Mouse (Mus musculus): ENCODE measurements around the gene Slc38a8. TPM values are rescaled to one million over a fixed set of nuclear protein-coding genes. Genes with fewer than 3 reads are reported as not detected.
A peak's percentile ranks its signal among the peaks of the same experiment; 100 is the strongest.

Slc38a8 gene
- total RNA-seq, 2 experiments from 2014 or later: not detected

- ATAC-seq (replicated peaks; ENCODE audit: poor library complexity, severe bottlenecking): no peak
Observed at GRCm38 (mm10) chr8:119439893-119440249, 61.6 kb downstream of the Slc38a8 start.

- ATAC-seq (replicated peaks; ENCODE audit: poor library complexity, severe bottlenecking): no peak
Observed at GRCm38 (mm10) chr8:119439424-119439823, 62.1 kb downstream of the Slc38a8 start.

- no peak for ATAC-seq (replicated peaks; ENCODE audit: poor library complexity, severe bottlenecking)
Observed at GRCm38 (mm10) chr8:119438876-119439275, 62.6 kb downstream of the Slc38a8 start.

DNA sequence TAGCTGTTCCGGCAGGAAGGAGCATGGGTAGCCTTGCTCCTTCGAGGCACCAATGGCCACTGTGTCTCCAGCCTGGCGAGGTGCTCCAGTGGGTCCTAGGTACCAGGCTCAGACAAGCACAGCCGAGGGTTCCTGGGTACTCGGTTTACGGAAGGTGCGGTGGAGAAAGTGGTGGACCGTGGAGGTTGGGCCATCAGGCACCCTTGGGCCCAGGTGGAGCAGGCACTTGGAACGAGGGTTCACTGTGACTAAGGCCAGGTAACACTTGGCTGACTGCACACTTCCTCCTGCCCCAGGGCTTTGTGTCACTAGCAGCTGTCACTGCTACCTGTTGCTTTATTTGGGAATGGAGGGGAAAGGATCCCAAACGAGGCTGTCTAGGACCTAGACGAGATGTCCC lies 64.0 kb downstream of the Slc38a8 start:
- no peak for ATAC-seq (replicated peaks; ENCODE audit: poor library complexity, severe bottlenecking)

GRCm38 (mm10) chr8:119436933-119437332 lies 64.6 kb downstream of the Slc38a8 start:
- ATAC-seq (replicated peaks; ENCODE audit: poor library complexity, severe bottlenecking): peak; percentile 80

- no peak for ATAC-seq (replicated peaks; ENCODE audit: poor library complexity, severe bottlenecking)
Observed at GRCm38 (mm10) chr8:119436331-119436730, 65.2 kb downstream of the Slc38a8 start.

DNA sequence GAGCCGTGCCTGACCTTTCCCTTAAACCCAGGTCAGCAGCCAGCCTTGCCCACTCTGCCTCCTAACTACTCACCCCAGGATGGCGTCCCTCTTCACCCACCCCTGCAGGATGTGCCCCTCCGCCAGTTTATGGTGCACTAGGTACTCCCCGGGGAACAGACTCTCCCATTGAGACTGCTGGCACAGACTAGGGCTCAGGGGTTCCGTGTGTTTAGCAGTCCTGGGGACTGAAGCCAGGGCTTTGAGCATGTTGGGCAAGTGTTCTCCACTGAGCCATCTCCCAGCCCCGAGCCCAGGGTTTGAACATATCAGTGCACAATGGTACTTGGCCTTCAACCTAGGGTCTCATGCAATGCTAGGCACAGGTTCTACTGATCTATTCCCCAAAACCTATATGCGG lies 66.0 kb downstream of the Slc38a8 start:
- no peak for ATAC-seq (replicated peaks; ENCODE audit: poor library complexity, severe bottlenecking)

GRCm38 (mm10) chr8:119434569-119434968 lies 66.9 kb downstream of the Slc38a8 start:
- ATAC-seq (replicated peaks; ENCODE audit: poor library complexity, severe bottlenecking): no peak

- ATAC-seq (replicated peaks; ENCODE audit: poor library complexity, severe bottlenecking): no peak
Observed at GRCm38 (mm10) chr8:119433582-119434174, 67.8 kb downstream of the Slc38a8 start, which contains the start of gene Osgin1. TSS of gene Osgin1 (plus strand) at chr8:119434124.

DNA sequence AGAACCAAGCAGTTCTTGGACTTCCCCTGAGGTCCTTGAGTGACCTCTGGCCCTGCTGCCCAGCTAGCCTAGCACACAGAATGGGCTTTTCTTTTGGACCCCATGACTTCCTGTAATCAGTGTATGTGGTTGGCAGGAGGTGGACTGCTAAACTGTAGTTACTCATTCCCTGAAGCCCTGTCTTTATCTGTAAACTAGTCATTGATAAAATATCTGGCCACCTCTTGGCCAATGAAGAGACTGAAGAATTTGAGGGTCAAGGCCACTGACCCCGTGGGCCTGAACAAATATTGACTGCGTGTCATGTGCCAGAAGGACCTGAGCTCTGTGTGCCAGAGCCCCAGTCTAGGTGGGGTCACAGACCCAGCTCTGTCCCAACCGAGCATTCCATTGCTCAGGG lies 69.1 kb downstream of the Slc38a8 start:
- no peak for ATAC-seq (replicated peaks; ENCODE audit: poor library complexity, severe bottlenecking)

DNA sequence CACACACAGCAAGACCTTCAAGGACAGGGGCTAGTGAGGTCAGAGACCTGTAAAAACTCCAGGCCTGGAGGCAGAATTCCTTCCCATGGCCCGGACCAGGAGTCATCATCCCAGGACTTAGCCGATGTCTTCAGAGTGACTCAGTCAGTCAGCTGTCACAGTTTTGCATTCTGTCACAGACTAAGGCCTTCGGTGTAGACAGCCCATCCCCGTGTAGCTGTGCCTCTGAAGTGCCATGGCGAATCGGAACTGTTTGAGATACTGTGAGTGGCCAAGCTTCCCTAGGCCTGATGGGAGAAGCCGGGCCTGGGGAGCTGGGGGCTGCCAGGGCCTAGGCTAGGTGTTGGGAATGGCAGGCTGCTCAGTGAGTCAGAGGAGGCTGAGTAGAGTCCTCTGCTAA lies 70.8 kb downstream of the Slc38a8 start:
- no peak for ATAC-seq (replicated peaks; ENCODE audit: poor library complexity, severe bottlenecking)

GRCm38 (mm10) chr8:119430250-119430649 lies 71.2 kb downstream of the Slc38a8 start:
- ATAC-seq (replicated peaks; ENCODE audit: poor library complexity, severe bottlenecking): no peak

Other genes with a start within 250 kb of the Slc38a8 start
- gene Hsbp1, start 157.2 kb downstream of the Slc38a8 start, total RNA-seq (2014; fragmentation: Nextera tagmentation): 128 and 172 TPM in 2 replicates
- 97.7 and 102 TPM in 2 replicates for gene Hsbp1, start 157.2 kb downstream of the Slc38a8 start, total RNA-seq (2017)
- gene Mlycd, start 106.8 kb downstream of the Slc38a8 start, total RNA-seq (2014; fragmentation: Nextera tagmentation): 15.5 and 17.4 TPM in 2 replicates
- 10.4 and 11.1 TPM in 2 replicates for gene Mlycd, start 106.8 kb downstream of the Slc38a8 start, total RNA-seq (2017)
- gene Osgin1, start 67.6 kb downstream of the Slc38a8 start, total RNA-seq (2014; fragmentation: Nextera tagmentation): 1.0 and 4.3 TPM in 2 replicates
- 0.93 and 1.8 TPM in 2 replicates for gene Osgin1, start 67.6 kb downstream of the Slc38a8 start, total RNA-seq (2017)
- gene Necab2, start 55.0 kb downstream of the Slc38a8 start, total RNA-seq (2014; fragmentation: Nextera tagmentation): not detected in 2 replicates
- not detected in 2 replicates for gene Necab2, start 55.0 kb downstream of the Slc38a8 start, total RNA-seq (2017)
- 56.5 and 57.3 TPM in 2 replicates for gene Mbtps1, start 57.0 kb upstream of the Slc38a8 start, total RNA-seq (2014; fragmentation: Nextera tagmentation)
- 44.0 and 46.6 TPM in 2 replicates for gene Mbtps1, start 57.0 kb upstream of the Slc38a8 start, total RNA-seq (2017)
- 23.8 and 29.1 TPM in 2 replicates for gene Hsdl1, start 73.5 kb upstream of the Slc38a8 start, total RNA-seq (2014; fragmentation: Nextera tagmentation)
- 34.7 and 50.2 TPM in 2 replicates for gene Hsdl1, start 73.5 kb upstream of the Slc38a8 start, total RNA-seq (2017)
- gene Dnaaf1, start 73.5 kb upstream of the Slc38a8 start, total RNA-seq (2014; fragmentation: Nextera tagmentation): not detected in 2 replicates
- gene Dnaaf1, start 73.5 kb upstream of the Slc38a8 start, total RNA-seq (2017): 0.13 TPM in 1 of 2 replicates, not detected in the other
- gene Taf1c, start 103.5 kb upstream of the Slc38a8 start, total RNA-seq (2014; fragmentation: Nextera tagmentation): 3.0 and 13.8 TPM in 2 replicates
- 6.8 and 11.0 TPM in 2 replicates for gene Taf1c, start 103.5 kb upstream of the Slc38a8 start, total RNA-seq (2017)
- gene Adad2, start 111.0 kb upstream of the Slc38a8 start, total RNA-seq (2014; fragmentation: Nextera tagmentation): not detected in 2 replicates
- gene Adad2, start 111.0 kb upstream of the Slc38a8 start, total RNA-seq (2017): not detected in 2 replicates
- gene Kcng4, start 134.0 kb upstream of the Slc38a8 start, total RNA-seq (2014; fragmentation: Nextera tagmentation): not detected in 2 replicates
- gene Kcng4, start 134.0 kb upstream of the Slc38a8 start, total RNA-seq (2017): not detected in 2 replicates
- not detected in 2 replicates for gene Wfdc1, start 164.7 kb upstream of the Slc38a8 start, total RNA-seq (2014; fragmentation: Nextera tagmentation)
- gene Wfdc1, start 164.7 kb upstream of the Slc38a8 start, total RNA-seq (2017): not detected in 2 replicates
- not detected in 2 replicates for gene Atp2c2, start 198.3 kb upstream of the Slc38a8 start, total RNA-seq (2014; fragmentation: Nextera tagmentation)
- gene Atp2c2, start 198.3 kb upstream of the Slc38a8 start, total RNA-seq (2017): not detected in 2 replicates

Measured in granulocyte monocyte progenitor cell, adult 5-6 weeks (primary cell).